In the genomic region with DNA sequence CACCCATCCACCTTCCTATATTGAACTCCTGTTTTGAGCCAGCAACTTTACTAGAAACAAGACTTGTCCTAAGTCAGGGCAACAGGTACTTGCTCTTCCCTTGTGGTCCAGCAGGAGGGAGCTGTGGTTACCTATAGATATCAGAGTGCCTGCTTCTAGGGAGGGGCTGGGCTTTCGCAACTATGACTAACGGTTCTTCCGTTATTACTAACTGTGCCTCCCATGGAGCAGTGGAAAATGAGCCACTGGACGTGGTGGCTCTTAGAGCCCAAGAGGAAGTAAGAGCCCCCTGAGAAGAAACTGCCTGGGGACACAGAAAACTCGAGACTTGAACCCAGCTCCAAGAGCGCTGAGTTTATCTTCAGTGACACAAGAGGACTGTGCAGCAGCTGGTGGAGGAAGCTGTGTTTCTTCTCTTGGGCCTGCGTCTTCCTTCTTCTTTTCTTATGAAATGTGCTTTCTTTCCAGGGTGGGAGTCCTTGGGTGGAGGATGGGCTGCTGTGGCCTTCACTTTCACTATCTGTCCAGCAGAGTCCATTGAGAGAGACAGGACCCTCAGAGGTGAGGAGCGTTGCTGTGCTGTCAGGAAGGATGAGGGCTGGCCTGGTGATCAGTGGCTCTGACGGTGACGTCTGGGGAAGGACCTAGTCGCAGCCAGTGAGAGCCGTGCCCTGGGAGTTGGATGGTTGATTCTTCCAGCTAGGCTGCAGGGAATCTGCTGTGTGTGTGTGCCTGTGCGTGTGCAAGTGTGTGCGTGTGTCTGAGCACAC, we compare ENCODE assay signal across 18 mouse cellular contexts.
DNase-seq lines count a peak whose midpoint lies in the region; ATAC-seq and TF ChIP-seq lines count a peak whose summit lies in the region.
"Had no signal": no experiment of that assay in that cellular context is flagged by ENCODE, and none has a peak within 500 bp of the region (broad histone marks: within the 10 kb centered on the region; RNA-seq: fewer than 3 reads in every experiment).

No protein-coding gene starts in this region.

- no peak overlapping the region for H3K4me3 ChIP-seq in heart, embryonic 12.5 days
- H3K4me3 ChIP-seq in left cerebral cortex, adult 2 months: no peak overlapping the region
- H3K4me3 ChIP-seq: embryonic facial prominence, embryonic 10.5 days; forebrain, embryonic 15.5 days; hindbrain, embryonic 15.5 days had no signal

- intact Hi-C loops in left cerebral cortex, adult 2 months (cut with DNase I): no loop called here

- TF ChIP-seq CTCF in left cerebral cortex, adult 2 months (IDR thresholded peaks at IDR 0.05): no peak

- no peak for ATAC-seq in heart, embryonic 12.5 days (ENCODE audit: insufficient number of reproducible peaks, low FRiP score)
- ATAC-seq in common myeloid progenitor, adult 5-6 weeks (replicated peaks; ENCODE audit: low read depth, poor library complexity, severe bottlenecking): peak; percentile 68
- peak; percentile 90 for ATAC-seq in megakaryocyte progenitor cell, adult 5-6 weeks (replicated peaks; ENCODE audit: poor library complexity)
- ATAC-seq: forebrain, embryonic 15.5 days; intestine, postnatal 0 days had no signal

- no peaks in the 10 kb centered on the region for H3K4me1 ChIP-seq in heart, embryonic 12.5 days (replicated peaks)

- H3K4me2 ChIP-seq in heart, embryonic 12.5 days: no peak overlapping the region
- H3K4me2 ChIP-seq: forebrain, embryonic 15.5 days; heart, embryonic 11.5 days; hindbrain, embryonic 15.5 days had no signal

- DNase-seq in heart, adult 11 months: peak; percentile 28
- peak; percentile 48 for DNase-seq in 416B (ENCODE audit: low read depth)
- DNase-seq in left cerebral cortex, adult 2 months (ENCODE audit: extremely low spot score in 1 of 2, low spot score in 2 of 2): no peak
- DNase-seq in c-Kit-positive CD71-positive TER-119-positive erythroid progenitor cells, embryonic 14.5 days (ENCODE audit: low spot score): no peak
- DNase-seq: adrenal gland, adult 2 months; adrenal gland, postnatal 36 days; cerebellum, adult 11-12 months; cerebellum, adult 9-10 months; cerebellum, postnatal 25 days; gastrocnemius, postnatal 14 days had no signal

- H3K36me3 ChIP-seq in heart, embryonic 12.5 days: no peaks in the 10 kb centered on the region
- H3K36me3 ChIP-seq: embryonic facial prominence, embryonic 10.5 days; forebrain, embryonic 15.5 days; hindbrain, embryonic 15.5 days had no signal

- H3K27me3 ChIP-seq in heart, embryonic 12.5 days (replicated peaks): peaks cover 7% of the 10 kb centered on the region; the same call in 1 of the 2 replicates
- H3K27me3 ChIP-seq: forebrain, embryonic 15.5 days; hindbrain, embryonic 15.5 days had no signal

- no peak overlapping the region for H3K27ac ChIP-seq in heart, embryonic 12.5 days (ENCODE audit: poor library complexity, severe bottlenecking)
- H3K27ac ChIP-seq in left cerebral cortex, adult 2 months: no peak overlapping the region
- H3K27ac ChIP-seq: embryonic facial prominence, embryonic 10.5 days; forebrain, embryonic 15.5 days; hindbrain, embryonic 15.5 days had no signal

- WGBS in heart, embryonic 12.5 days: 75% methylated on average over 14 of the region's 14 CpGs

- H3K9me3 ChIP-seq in heart, embryonic 12.5 days (replicated peaks): no peaks in the 10 kb centered on the region
- H3K9me3 ChIP-seq: embryonic facial prominence, embryonic 10.5 days; forebrain, embryonic 15.5 days; hindbrain, embryonic 15.5 days had no signal

- no peak overlapping the region for H3K9ac ChIP-seq in heart, embryonic 12.5 days
- H3K9ac ChIP-seq: forebrain, embryonic 15.5 days; hindbrain, embryonic 15.5 days had no signal

Comparison
In these comparisons a context has a peak if more than half of its experiments do, and no peak if none do; other contexts are left out.
1. DNase-seq: peak in heart, adult 11 months (single experiment) and 416B (single experiment); none in left cerebral cortex, adult 2 months (0 of 2) and c-Kit-positive CD71-positive TER-119-positive erythroid progenitor cells, embryonic 14.5 days (single experiment).